Mouse (Mus musculus) cerebellum, adult 9-10 months (tissue): ENCODE results near the gene Dennd4b.

Experiments
- DNase-seq: peaks from one replicate; pipeline ENCODE4 v3.0.0; 2022

The Dennd4b gene

DNA sequence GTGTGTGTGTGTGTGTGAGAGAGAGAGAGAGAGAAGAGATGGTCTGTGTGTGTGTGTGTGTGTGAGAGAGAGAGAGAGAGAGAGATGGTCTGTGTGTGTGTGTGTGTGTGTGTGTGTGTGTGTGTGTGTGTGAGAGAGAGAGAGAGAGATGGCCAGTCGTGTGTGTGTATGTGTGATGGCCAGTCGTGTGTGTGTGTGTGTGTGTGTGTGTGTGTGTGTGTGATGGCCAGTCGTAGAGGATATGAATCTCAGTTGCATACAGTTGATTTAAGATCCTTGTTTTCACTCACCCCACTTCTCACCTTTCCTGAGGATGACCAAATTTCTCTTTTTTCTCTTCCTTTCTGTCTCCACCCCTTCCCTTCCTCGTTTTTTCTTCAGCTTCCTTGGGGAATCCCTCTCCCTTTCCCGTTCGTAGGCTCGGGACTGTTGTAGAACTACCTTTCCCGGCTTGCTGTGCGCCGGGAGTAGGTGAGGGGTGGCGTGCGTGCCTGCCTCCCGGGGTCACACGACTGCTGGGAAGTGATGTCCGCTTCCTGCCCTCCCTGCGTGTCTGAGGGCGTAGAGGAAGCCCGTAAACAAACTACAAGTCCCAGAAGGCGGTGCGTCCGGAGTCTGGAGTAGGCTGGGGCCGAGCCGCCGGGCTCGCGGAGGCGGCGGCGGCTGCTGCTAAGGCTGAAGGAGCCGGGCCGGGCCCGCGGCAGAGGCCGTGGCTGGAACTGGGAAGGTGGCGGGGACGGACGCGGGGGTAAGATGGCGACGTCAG lies 11.1 kb upstream of the Dennd4b start, which contains the start of gene Crtc2:
TSS of gene Crtc2 (plus strand) at position 511 of the 766 bp plus-strand sequence.
- DNase-seq = peak; percentile 97

DNA sequence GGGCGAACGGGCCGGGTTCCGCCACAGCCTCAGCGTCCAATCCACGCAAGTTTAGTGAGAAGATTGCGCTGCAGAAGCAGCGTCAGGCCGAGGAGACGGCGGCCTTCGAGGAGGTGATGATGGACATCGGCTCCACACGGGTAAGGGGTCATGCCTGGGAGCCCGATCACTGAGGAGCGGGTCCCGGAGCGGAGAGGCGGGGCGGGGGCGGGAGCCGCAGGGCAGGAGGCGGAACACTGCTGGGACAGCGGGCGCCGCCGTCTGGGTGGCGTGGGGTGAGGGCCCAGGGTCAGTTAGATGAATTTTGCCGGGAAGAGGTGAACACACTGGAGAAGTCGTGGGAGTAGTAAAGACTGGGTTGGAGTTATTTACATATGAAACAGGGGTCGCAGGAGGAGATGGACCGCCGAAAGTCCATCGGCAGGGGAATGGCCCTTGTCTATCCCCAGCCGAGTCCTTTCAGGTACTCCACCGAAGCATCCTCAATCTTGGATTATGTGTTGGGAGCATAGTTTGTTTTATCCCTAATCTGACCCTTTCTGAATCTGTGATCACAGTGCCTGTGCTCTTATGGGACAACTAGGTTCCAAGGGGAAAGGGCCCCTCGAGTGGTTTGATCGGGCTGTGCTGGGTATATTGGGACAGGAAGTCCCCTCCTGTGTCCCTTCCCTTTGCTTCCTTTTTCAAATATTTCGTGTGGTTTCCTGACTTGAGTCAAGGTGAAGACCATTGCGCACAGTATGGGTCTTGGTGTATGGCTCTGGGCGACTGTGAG lies 10.4 kb upstream of the Dennd4b start:
- DNase-seq = peak; percentile 66

DNA sequence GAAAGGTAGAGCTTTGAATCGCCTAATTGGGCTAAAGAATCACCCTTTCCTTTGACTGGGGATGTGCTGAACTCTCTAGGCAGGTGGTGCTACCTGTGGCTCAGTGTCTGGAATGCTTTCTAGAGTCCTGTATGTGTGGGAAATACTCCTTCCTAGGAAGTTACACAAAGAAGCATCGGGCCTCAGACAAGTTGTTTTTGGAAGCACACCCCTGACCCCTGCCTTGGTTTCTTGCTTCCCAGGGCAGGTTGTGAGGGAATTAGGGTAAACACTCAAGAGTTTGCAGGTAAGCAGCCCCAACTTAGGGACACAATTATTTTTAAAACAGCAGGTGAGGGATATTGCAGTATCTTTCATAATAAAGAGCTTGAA lies 9.8 kb upstream of the Dennd4b start:
- peak; percentile 66 for DNase-seq

DNA sequence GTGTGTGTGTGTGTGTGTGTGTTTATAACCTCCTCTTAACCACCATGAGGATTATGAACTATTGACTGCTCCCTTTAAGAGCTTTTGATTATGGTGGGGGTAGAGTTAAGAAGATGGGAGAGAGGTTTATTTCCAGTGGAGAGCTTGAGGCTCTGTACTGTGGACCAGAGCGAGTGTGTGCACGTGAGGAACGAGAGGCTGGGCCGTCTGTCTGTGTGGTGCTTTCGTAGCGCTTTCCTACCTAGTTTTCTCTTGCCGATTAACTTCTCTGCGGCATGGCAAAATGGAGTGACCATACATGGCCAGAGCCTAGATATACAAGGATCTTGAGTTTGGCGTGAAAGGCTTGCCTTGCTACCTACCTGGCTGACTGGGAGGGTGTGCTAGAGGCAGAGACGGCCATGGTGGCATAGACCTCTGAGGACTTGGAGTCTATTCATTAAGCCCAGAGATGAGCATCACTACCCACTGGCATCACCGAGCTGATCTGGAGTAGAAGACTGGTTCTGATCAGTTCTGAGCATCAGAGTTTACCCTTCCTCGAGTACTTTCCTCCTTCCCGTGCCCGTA lies 9.1 kb upstream of the Dennd4b start:
- peak; percentile 58 for DNase-seq

DNA sequence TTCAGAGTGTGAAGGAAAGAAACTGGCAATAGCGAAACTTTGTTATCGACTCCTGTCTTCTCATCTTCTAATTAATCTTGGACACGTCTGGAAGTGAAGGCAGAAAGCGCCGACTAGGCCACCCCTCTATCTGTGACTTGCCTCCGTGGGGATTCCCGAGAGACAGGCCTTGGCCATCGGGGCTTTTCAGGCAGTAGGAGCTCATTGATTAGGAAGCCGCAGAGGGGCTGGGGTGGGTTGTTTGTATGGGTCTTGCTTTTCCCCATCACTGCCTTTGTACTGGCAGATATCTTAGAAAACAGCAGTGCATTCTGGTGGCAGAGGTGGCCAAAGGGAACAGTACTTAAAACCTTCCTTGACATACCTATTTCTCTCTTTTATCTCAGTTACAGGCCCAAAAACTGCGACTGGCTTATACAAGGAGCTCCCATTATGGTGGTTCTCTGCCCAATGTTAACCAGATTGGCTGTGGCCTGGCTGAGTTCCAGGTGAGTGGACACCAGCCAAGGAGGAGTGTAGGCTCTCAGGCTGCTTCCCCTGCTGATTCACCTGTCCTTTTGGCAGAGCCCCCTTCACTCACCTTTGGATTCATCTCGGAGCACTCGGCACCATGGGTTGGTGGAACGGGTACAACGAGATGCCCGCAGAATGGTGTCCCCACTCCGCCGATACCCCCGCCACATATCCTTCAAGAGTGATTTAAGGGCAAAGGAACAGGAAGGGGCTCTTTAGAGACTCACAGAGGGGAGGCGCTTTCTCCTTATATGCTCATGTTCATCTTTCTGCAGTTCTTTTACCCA lies 8.1 kb upstream of the Dennd4b start:
- DNase-seq = peak; percentile 98

DNA sequence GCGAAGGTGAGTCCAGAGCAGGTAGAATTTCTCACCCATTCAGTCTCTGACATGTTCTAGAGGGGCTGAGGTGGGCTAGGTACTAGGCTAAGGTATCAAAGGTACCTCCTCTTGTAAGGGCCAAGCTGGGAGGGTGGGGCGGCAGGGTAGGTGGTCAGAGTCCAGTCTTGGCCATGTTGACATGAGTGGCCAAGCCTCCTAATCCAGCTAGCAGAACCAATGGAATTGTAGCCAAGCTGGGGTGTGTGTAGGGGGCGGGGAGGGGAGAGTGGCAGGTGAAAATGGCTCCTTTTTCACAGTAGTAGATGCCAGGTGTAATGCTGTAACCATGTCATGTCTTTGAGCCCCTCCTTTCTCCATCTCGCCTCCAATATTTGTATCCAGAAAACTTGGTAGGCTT lies 6.5 kb upstream of the Dennd4b start:
- peak; percentile 41 for DNase-seq

DNA sequence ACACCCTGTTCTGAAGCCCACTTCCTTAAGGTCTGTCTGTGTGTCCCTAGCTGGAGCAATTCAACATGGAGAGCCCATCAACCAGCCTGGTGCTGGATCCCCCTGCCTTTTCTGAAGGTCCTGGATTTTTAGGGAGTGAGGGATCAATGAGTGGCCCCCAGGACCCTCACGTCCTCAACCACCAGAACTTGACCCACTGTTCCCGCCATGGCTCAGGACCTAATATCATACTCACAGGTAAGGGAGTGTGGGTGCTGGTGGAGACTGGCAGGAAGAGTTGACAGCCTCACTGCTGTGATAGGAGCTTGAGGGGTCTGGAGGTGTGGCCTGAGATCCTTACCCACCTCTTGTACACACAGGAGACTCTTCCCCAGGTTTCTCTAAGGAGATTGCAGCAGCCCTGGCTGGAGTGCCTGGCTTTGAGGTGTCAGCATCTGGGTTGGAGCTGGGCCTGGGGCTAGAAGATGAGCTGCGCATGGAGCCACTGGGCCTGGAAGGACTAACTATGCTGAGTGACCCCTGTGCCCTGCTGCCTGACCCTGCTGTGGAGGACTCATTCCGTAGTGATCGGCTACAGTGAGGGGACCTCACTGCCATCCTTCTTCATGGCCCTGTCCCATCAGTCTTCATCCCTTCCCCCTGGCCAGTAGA lies 1.7 kb upstream of the Dennd4b start:
- DNase-seq = peak; percentile 46

DNA sequence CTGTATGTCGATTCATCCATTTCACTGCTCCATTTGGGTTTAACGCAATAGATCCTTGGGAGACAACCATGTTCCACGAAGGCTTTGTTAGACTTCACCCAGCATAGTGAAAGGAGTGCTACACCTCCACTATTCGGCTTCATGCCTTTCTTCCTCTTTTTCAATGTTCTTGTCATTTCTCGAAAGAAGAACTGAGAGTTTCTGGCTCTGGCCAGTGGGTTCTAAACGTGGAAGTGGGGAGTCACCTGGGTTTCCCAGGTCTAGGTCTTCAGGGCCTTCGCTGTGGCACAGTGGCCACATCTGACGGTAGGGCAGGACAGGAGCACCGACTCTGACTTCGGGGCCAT lies 325 bp upstream of the Dennd4b start:
- no peak for DNase-seq

DNA sequence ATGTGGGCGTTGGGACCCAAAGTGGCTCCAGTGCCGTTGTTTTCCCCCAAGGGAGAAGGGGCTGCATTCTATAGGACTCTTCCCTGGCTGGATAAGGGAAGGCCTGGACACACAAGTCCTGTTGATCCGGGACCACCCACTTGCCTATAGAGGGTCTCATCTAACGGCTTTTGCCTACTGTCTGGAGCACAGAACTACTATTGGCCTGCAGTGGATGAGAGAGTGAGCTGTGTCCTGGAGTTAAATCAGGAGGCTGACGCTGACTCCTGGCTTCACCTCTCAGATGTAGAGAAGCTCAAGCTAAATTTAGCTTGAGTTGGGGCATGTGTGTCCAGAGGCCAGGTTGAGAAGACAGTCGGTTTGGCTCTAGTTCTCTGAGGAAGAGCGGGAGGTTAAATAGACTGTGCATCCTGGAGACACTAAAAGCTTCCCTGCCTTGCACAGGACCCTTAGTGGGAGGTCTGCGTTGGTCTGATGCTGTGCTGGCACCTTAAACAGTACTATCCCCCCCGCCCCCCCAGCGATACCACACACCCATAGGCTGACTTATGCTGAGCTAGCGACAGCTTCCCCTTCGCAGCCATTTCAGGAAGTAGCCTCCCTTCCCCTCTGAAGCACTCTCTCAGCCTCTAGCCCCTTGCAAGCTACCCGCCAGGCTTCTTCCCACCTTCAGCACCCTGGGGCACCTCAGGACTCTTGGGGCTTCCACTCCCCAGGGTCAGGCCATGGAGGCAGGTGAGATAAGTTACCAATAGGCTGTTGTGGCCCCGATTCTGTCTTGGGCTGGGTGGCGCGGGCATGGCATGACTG lies 1.2 kb downstream of the Dennd4b start:
- DNase-seq = no peak

DNA sequence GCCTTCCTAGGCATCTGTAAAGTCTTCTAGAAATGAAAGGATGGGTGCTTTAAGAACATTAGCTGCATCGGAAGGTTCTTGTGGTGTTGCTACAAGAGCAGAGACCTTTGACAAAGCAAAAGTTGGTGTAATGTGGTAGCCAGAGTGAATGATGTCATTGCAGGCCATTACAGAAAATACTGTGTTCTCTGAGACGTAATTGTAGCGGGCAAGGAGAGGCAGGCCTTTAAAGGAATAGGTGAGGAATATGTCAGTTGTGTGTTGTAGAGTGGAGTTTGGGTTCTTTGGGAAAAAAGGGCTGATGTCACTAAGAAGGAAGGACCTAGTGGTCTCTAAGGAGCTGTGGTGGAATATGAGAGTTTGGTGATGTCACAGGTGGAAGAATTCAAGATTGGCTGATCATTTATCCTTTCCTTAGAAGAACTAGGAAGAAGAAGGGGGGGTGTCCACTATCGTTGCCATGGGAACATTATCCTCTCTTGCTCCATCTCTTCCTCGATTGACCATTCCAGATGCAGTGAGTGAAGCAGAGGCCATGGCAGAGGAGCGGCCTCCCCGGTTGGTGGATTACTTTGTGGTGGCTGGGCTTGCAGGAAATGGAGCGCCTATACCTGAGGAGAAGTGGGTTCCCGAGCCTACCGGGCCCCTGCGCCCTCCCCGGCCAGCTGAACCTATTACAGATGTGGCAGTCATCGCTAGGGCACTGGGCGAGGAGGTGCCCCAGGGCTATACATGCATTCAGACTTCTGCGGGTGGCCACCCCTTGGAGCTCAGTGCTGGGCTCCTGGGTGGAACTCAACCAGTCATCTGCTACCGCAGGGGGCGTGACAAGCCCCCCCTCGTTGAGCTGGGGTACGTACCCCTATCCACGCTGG lies 2.2 kb downstream of the Dennd4b start:
- peak; percentile 59 for DNase-seq

DNA sequence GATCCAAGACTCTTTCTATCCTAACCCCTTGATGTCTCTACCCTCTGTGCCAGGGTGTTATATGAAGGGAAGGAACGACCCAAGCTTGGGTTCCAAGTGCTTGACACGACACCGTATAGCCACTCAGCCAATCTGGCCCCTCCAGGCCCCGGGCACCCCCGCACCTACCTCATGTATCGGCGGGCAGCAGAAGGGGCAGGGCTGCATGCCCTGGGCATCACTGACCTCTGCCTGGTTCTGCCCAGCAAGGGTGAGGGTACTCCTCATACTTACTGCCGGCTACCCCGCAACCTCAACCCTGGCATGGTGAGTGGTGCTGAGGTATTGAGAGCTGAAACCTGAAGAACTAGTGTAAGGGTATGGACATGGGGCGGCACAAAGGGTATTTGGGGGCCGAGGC lies 3.2 kb downstream of the Dennd4b start:
- DNase-seq = no peak

DNA sequence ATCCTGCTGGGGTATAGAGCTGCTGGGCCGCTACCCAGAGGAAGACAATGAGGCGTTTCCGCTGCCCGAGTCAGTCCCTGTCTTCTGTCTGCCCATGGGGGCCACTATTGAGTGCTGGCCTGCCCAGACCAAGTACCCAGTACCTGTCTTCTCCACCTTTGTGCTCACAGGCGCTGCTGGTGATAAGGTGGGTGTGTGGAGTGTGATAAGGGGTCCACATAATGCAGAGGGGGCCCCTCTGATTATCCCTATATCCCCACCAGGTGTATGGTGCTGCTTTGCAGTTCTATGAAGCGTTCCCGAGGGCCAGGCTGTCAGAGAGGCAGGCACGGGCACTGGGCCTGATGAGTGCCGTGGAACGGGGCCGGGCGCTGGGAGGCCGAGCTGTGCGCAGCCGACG lies 4.0 kb downstream of the Dennd4b start:
- peak; percentile 27 for DNase-seq

DNA sequence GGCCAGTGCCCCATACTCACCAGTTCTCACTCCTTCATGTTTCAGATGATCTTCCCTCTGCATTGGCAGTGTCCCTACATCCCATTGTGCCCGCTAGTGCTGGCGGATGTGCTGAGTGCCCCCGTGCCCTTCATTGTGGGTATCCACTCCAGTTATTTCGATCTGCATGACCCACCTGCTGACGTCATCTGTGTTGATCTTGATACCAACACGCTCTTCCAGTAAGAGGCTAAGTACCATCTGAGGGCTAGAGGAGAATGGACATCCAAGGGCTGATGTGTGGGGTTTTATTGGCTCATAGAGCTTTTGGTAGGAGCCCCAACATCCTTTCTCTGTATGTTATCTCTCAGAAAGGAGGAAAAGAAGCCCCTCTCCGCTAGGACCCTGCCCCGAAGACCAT lies 5.8 kb downstream of the Dennd4b start:
- DNase-seq = no peak

DNA sequence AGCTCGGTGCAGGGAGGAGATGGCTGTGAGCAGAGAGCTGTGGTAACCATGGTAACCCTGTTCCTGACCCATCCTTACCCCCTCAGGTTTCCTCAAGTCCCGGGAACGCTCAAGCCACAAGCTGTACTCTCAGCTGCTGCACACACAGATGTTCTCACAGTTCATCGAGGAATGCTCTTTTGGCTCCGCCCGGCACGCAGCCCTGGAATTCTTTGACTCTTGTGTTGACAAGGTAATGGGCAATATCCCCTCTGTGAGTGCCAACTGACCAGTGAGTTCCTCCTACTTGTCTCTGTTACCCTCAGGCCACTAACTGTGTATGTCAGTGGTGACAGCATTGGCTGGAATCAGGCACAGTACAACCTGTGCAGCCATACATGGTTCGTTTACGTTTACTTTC lies 7.2 kb downstream of the Dennd4b start:
- DNase-seq = no peak

DNA sequence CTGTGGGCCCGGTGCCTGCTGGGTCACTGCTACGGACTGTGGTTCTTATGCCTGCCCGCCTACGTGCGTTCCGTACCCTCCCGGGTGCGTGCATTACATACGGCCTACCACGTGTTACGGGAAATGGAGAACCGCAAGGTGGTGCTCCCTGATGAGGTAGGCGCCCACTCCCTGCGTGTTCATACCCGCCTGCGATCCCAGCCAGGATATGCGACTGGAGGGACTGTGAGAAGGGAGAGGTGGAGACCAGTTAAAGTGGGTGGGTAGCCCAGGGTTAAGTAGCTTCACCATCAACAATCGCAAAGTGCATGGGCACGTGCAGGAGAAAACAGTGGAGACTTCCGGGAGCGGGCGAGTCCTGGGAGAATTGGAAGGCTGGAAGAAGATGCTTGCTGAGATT lies 8.9 kb downstream of the Dennd4b start:
- no peak for DNase-seq

DNA sequence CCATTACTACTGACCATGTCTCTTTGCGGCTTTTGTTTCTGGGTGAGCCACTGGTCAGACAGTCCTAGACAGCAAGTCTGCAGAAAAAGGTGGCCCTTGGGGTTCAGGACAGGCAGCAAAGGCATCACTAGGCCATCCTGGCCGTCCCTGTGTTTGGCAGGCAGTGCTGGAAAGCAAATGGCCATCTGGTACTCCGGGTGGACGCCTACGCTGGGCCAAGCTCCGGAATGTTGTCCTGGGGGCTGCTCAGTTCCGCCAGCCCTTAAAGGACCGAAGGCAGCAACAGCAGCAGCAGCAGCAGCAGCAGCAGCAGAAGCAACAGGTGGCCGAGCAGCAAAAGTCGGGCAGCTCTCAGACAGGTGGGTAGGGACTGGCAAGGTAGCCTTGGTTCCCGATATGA lies 10.3 kb downstream of the Dennd4b start:
- peak; percentile 83 for DNase-seq

DNA sequence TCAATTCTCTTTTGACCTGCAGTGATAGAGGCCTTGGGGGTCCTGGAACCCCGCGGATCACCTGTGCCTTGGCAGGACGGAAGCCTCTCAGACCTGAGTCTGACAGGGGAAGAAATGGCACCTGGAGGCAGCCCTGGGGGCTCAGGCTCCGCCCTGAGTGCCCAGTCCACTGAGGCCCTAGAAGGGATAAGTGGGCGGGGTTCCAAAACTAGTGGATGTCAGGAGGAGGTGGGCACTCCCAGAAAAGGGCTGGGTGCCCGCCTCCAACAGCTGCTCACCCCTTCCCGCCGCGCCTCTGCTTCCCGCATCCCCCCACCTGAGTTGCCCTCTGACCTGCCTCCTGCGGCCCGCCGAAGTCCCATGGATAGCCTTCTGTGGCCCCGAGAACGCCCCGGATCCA lies 11.9 kb downstream of the Dennd4b start:
- peak; percentile 68 for DNase-seq

DNA sequence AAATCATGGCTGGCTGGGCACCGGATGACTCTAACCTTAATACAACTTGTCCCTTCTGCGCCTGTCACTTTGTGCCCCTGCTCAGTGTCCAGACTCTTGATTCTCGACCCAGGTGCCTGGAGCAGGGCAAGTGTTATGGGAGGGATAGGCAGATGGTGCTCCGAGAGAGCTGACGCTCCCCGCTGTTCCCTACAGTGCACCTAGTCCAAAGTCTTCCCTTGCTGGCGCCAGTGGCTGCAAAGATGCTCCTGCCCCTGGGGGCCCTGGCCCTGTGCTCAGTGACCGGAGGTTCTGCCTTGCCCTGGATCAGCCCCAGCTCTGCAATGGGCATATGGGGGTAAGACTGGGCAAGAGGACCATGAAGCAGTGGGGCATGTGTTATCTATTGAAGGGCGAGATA lies 12.8 kb downstream of the Dennd4b start:
- peak; percentile 92 for DNase-seq

DNA sequence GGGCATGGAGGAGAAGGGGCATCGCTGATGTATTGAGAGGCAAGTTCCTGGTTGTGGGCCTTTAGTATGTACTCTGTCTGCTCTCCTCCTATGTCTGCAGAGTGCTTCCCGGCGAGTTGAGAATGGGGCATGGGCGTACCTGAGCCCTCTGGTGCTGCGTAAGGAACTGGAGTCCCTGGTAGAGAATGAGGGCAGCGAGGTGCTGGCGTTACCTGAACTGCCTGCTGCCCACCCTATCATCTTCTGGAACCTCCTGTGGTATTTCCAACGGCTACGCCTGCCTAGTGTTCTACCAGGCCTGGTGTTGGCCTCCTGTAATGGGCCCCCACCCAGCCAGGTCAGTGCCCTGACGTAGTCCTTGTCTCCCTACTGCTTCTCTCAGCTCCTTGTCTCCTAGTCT lies 13.2 kb downstream of the Dennd4b start:
- DNase-seq = peak; percentile 56

DNA sequence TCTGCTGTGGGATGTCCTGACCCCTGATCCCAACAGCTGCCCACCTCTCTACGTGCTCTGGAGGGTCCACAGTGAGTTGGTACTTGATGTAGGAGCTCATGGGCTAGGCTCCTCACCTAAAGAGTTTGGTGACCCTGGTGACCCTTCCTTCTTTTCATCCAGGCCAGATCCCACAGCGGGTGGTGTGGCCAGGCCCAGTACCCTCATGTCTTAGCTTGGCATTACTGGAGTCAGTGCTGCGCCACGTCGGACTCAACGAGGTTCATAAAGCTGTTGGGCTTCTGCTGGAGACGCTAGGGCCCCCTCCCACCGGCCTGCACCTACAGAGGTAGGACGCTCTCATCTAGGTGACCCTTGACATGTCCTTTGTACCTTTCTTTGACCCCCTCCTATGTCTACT lies 14.2 kb downstream of the Dennd4b start:
- DNase-seq = peak; percentile 45

DNA sequence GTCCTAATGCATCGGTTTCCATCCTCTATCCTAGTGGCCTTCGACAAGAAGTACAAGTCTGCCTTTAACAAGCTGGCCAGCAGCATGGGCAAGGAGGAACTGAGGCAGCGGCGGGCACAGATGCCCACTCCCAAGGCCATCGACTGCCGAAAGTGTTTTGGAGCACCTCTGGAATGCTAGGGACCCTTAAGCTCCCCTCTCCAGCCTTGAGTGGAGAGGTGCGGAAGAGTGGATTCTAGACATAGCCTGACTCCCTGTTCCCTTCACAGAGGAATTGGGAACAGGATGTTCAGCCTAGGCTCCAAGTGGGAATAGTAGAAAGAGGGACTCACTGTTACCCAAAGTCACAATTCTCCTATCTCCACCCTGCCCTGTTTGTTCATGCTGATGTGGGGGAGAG lies 14.8 kb downstream of the Dennd4b start:
- peak; percentile 17 for DNase-seq
